Mouse (Mus musculus): ENCODE data around the gene Foxn1. TPM values are rescaled to one million over a fixed set of nuclear protein-coding genes. Genes with fewer than 3 reads are reported as not detected.
A peak's percentile ranks its signal among the peaks of the same experiment; 100 is the strongest.

Foxn1 gene
- polyA plus RNA-seq, 1 experiment from 2014 or later = not detected

DNA sequence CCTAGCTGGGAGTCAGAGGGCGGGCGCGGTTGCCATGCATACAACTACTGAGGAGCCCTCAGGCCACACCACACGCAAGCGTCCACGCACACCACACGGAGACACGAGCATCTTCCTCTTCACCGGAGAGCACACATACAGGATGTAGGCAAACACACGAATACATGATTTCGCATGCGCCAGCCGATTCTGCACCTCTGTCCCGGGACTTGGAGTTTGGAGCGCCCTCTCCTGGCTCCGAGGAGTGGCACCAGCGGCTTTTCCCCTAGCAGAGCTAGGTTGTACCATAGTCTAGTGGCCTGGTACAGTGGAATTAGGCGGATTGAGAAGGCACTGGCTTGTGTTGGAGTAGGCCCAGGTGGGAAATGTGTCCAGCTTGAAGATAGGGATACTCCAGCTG lies 11.0 kb upstream of the Foxn1 start:
- H3K27me3 ChIP-seq (replicated peaks) = peaks cover 4% of the 10 kb centered on the region; the same call in 1 of the 2 replicates
- WGBS = 8% methylated on average over 18 of the region's 18 CpGs
- peak overlapping the region; percentile 45 for H3K4me2 ChIP-seq
- H3K9ac ChIP-seq = no peak overlapping the region; the same call in 1 of the 2 replicates
- peaks cover 11% of the 10 kb centered on the region for H3K4me1 ChIP-seq
- H3K4me3 ChIP-seq = 0 out of 2 replicates have a peak overlapping the region, but pooled peaks have one; percentile 10
- no peaks in the 10 kb centered on the region for H3K9me3 ChIP-seq
- ATAC-seq (replicated peaks) = peak; percentile 60; the same call in 1 of the 2 replicates
- no peak overlapping the region for H3K27ac ChIP-seq
- H3K36me3 ChIP-seq (replicated peaks) = no peaks in the 10 kb centered on the region

DNA sequence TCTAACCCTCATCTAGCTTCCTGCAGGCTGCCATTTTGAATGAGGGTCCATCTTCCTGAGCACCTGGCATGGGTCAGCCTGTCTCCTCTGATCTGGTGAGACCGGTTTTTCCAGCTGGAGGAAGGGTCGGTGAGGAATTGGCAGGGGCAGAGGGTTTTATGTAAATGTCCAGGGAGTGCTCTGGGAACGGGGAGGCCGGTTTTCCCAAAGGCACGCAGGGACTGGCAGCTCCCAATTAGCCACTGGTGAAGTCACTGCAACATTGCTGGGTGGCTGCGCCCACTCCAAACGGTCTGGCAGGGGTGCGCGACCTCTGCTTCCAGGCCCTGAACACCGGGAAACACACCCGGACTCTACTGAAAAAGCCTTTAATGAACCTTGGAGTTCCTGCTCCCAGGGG lies 10.6 kb upstream of the Foxn1 start:
- Histone ChIP-seq H3K4me3 (no peak overlapping the region), H3K36me3 (replicated peaks) (no peaks in the 10 kb centered on the region), H3K4me1 (peaks cover 11% of the 10 kb centered on the region), H3K9ac (no peak overlapping the region; the same call in 1 of the 2 replicates), H3K27me3 (replicated peaks) (peaks cover 4% of the 10 kb centered on the region; the same call in 1 of the 2 replicates), H3K9me3 (no peaks in the 10 kb centered on the region), H3K4me2 (peak overlapping the region; percentile 45), H3K27ac (no peak overlapping the region)
- WGBS = 36% methylated on average over 11 of the region's 11 CpGs
- ATAC-seq (replicated peaks) = no peak

GRCm38 (mm10) chr11:78392728-78393127 lies 6.4 kb upstream of the Foxn1 start:
- H3K4me2 ChIP-seq = no peak overlapping the region
- no peak for ATAC-seq (replicated peaks)
- no peaks in the 10 kb centered on the region for H3K9me3 ChIP-seq
- H3K36me3 ChIP-seq (replicated peaks) = no peaks in the 10 kb centered on the region
- H3K27me3 ChIP-seq (replicated peaks) = no peaks in the 10 kb centered on the region
- H3K9ac ChIP-seq = no peak overlapping the region
- H3K4me3 ChIP-seq = no peak overlapping the region
- peaks cover 10% of the 10 kb centered on the region for H3K4me1 ChIP-seq
- no peak overlapping the region for H3K27ac ChIP-seq
- 90% methylated on average over 3 of the region's 3 CpGs for WGBS

DNA sequence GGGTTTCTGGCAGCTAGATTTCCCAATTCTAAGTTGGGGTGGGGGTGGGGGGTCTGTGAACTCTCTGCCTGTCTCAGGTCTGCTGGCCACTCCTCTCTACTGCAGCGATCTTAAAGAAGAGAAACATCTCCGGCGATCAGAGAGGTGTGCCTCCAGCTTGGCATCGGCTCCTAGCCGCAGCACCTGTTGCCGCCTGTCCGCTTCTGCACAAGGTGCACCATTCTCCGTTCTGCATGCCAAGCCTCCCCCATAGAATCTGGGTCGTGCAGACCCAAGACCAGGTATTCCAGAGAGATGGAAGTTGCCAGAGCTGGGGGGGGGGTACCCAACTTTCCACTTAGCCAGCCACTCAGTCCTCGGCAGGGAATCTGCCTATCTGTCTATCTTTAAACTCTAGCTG lies 582 bp downstream of the Foxn1 start:
- H3K27ac ChIP-seq = no peak overlapping the region
- H3K4me1 ChIP-seq = no peaks in the 10 kb centered on the region
- H3K27me3 ChIP-seq (replicated peaks) = no peaks in the 10 kb centered on the region
- no peak overlapping the region for H3K9ac ChIP-seq
- H3K36me3 ChIP-seq (replicated peaks) = no peaks in the 10 kb centered on the region
- 85% methylated on average over 10 of the region's 10 CpGs for WGBS
- no peaks in the 10 kb centered on the region for H3K9me3 ChIP-seq
- ATAC-seq (replicated peaks) = no peak
- no peak overlapping the region for H3K4me3 ChIP-seq
- no peak overlapping the region for H3K4me2 ChIP-seq

GRCm38 (mm10) chr11:78382701-78383100 lies 3.7 kb downstream of the Foxn1 start:
- WGBS = 31% methylated on average over 5 of the region's 5 CpGs
- H3K36me3 ChIP-seq (replicated peaks) = no peaks in the 10 kb centered on the region
- H3K27me3 ChIP-seq (replicated peaks) = no peaks in the 10 kb centered on the region
- no peak overlapping the region for H3K4me3 ChIP-seq
- no peak overlapping the region for H3K4me2 ChIP-seq
- no peak for ATAC-seq (replicated peaks)
- H3K4me1 ChIP-seq = no peaks in the 10 kb centered on the region
- H3K9me3 ChIP-seq = no peaks in the 10 kb centered on the region
- no peak overlapping the region for H3K27ac ChIP-seq
- no peak overlapping the region for H3K9ac ChIP-seq

- no peaks in the 10 kb centered on the region for H3K36me3 ChIP-seq (replicated peaks)
- no peaks in the 10 kb centered on the region for H3K27me3 ChIP-seq (replicated peaks)
- H3K9me3 ChIP-seq = no peaks in the 10 kb centered on the region
- no peak for ATAC-seq (replicated peaks)
- no peak overlapping the region for H3K4me2 ChIP-seq
- no peaks in the 10 kb centered on the region for H3K4me1 ChIP-seq
- H3K4me3 ChIP-seq = no peak overlapping the region
- H3K9ac ChIP-seq = no peak overlapping the region
- H3K27ac ChIP-seq = no peak overlapping the region
- WGBS = 84% methylated on average over 7 of the region's 7 CpGs
Measured at GRCm38 (mm10) chr11:78382286-78382685, 4.1 kb downstream of the Foxn1 start.

GRCm38 (mm10) chr11:78380996-78381395 lies 5.4 kb downstream of the Foxn1 start:
- no peak overlapping the region for H3K4me3 ChIP-seq
- ATAC-seq (replicated peaks) = no peak
- WGBS = 90% methylated on average over 3 of the region's 3 CpGs
- H3K27ac ChIP-seq = no peak overlapping the region
- H3K4me1 ChIP-seq = no peaks in the 10 kb centered on the region
- H3K36me3 ChIP-seq (replicated peaks) = no peaks in the 10 kb centered on the region
- H3K4me2 ChIP-seq = no peak overlapping the region
- no peaks in the 10 kb centered on the region for H3K9me3 ChIP-seq
- no peak overlapping the region for H3K9ac ChIP-seq
- no peaks in the 10 kb centered on the region for H3K27me3 ChIP-seq (replicated peaks)

DNA sequence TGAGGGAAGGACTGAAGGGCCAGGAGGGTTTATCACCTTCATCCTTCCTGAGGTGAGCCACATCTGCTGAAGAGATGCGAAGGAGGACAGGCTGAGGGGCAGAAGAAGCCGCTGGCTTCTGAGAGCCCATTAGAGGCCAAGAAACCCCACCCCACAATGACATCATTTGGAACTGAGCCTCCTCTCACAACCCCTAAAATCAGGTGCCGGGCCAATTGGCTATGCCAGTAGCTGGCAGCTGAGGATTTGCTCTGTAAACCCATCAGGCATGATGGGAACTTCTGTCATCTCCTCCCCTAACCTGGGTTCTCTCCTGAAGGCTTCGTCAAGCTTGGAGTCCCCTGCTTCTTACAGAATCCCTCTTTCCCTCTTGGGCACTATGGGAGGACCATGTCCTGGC lies 6.0 kb downstream of the Foxn1 start:
- Histone ChIP-seq H3K27me3 (replicated peaks) (no peaks in the 10 kb centered on the region), H3K27ac (no peak overlapping the region), H3K4me2 (no peak overlapping the region), H3K9me3 (no peaks in the 10 kb centered on the region), H3K36me3 (replicated peaks) (no peaks in the 10 kb centered on the region), H3K4me1 (no peaks in the 10 kb centered on the region), H3K9ac (no peak overlapping the region), H3K4me3 (no peak overlapping the region)
- no peak for ATAC-seq (replicated peaks)
- 80% methylated on average over 4 of the region's 4 CpGs for WGBS

- 52% methylated on average over 11 of the region's 12 CpGs for WGBS
- Histone ChIP-seq H3K27me3 (replicated peaks) (no peaks in the 10 kb centered on the region), H3K9ac (no peak overlapping the region), H3K4me3 (no peak overlapping the region), H3K4me1 (no peaks in the 10 kb centered on the region), H3K36me3 (replicated peaks) (no peaks in the 10 kb centered on the region), H3K9me3 (no peaks in the 10 kb centered on the region), H3K27ac (no peak overlapping the region), H3K4me2 (no peak overlapping the region)
- no peak for ATAC-seq (replicated peaks)
Measured at GRCm38 (mm10) chr11:78377549-78378159, 8.7 kb downstream of the Foxn1 start.

DNA sequence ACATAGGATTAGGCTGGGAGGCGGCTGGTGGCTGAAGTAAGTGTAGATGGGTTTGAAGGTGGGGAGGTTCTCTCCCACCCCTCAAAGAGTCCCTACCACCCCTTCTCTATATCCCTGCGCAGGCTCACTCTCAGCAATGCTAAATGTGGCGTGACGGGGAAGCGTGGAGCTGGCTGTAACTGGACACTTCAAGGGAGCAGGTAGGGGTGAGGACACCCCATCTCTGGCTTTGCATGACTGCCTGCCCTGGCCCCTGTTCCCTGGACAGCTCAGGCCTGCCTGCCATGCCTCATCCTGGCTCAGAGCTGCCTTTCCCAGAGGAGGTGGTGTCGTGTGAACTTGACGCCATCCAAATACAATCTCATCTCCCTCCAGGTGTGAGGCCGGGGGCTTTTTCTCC lies 12.2 kb downstream of the Foxn1 start:
- Histone ChIP-seq H3K4me3 (no peak overlapping the region), H3K27ac (no peak overlapping the region), H3K9me3 (no peaks in the 10 kb centered on the region), H3K9ac (no peak overlapping the region), H3K27me3 (replicated peaks) (no peaks in the 10 kb centered on the region), H3K4me2 (no peak overlapping the region), H3K4me1 (no peaks in the 10 kb centered on the region), H3K36me3 (replicated peaks) (no peaks in the 10 kb centered on the region)
- 77% methylated on average over 8 of the region's 8 CpGs for WGBS
- ATAC-seq (replicated peaks) = no peak

- Histone ChIP-seq H3K9me3 (no peaks in the 10 kb centered on the region), H3K36me3 (replicated peaks) (no peaks in the 10 kb centered on the region), H3K4me3 (no peak overlapping the region), H3K4me2 (no peak overlapping the region), H3K4me1 (no peaks in the 10 kb centered on the region), H3K9ac (no peak overlapping the region), H3K27ac (no peak overlapping the region), H3K27me3 (replicated peaks) (no peaks in the 10 kb centered on the region)
- WGBS = 46% methylated on average over 7 of the region's 7 CpGs
- no peak for ATAC-seq (replicated peaks)
Measured at GRCm38 (mm10) chr11:78372610-78373009, 13.7 kb downstream of the Foxn1 start.

GRCm38 (mm10) chr11:78372166-78372565 lies 14.2 kb downstream of the Foxn1 start:
- H3K9ac ChIP-seq = no peak overlapping the region
- no peaks in the 10 kb centered on the region for H3K9me3 ChIP-seq
- H3K4me2 ChIP-seq = no peak overlapping the region
- no peak for ATAC-seq (replicated peaks)
- no peaks in the 10 kb centered on the region for H3K27me3 ChIP-seq (replicated peaks)
- H3K27ac ChIP-seq = no peak overlapping the region
- WGBS = 86% methylated on average over 3 of the region's 3 CpGs
- no peaks in the 10 kb centered on the region for H3K36me3 ChIP-seq (replicated peaks)
- no peak overlapping the region for H3K4me3 ChIP-seq
- H3K4me1 ChIP-seq = no peaks in the 10 kb centered on the region

DNA sequence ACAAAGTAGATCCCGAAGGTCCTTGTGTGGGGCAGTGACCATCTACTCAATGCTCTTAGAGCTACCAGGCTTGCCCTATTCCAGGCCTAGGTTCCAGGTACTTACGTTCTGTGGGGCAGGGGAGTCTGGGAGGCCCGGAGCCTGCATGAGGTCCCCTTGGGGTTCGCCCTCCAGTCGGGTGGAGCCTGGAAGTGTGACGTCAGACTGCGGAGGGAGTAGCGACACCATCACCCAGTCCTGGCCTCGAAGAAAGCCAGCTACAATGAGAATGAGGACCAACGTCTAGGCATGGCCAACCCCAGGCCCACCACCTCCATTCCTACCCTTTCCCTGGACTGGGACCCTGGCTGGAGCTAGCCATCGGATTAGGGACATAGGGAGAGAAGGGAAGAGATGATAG lies 14.6 kb downstream of the Foxn1 start:
- WGBS = 88% methylated on average over 11 of the region's 11 CpGs
- no peak for ATAC-seq (replicated peaks)
- H3K4me2 ChIP-seq = no peak overlapping the region

More for the DNA sequence above, 14.6 kb downstream of the Foxn1 start:
- no peaks in the 10 kb centered on the region for H3K27me3 ChIP-seq (replicated peaks)
- H3K9me3 ChIP-seq = no peaks in the 10 kb centered on the region
- no peak overlapping the region for H3K27ac ChIP-seq
- no peaks in the 10 kb centered on the region for H3K4me1 ChIP-seq
- H3K36me3 ChIP-seq (replicated peaks) = no peaks in the 10 kb centered on the region
- no peak overlapping the region for H3K4me3 ChIP-seq
- no peak overlapping the region for H3K9ac ChIP-seq
